Mouse (Mus musculus) layer of hippocampus, adult 11-12 months (tissue): ENCODE results near the gene Gm12666.
"Not testable (repeated sequence)": the region's sequence is repeated elsewhere in the genome, so short reads cannot be mapped to it uniquely, and the experiment has no call there.

ENCODE experiments used
- DNase-seq: peaks from one replicate; pipeline ENCODE4 v3.0.0; 2022; ENCODE audit warnings: low spot score

Gene Gm12666

DNA sequence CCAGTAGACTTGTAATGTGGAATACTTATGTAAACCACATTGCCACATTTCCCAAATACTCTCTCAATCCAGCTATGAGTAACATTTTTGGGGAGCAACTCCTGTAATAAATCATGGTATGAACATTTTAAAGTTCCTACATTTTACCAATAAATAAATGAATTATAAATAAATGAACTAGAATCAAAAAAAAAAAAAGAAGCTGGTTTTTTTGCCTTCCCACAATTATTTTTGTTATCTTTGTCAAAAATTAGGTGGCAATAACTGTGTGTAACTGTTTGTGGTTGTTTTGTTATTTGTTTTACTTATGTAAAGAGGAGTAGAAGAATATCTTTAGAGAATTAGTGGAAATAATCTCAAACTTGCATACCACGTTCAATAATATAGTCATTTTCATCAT is at the start of gene Gm12666:
TSS of gene Gm12666 (minus strand) at position 101 of the 400 bp plus-strand sequence.
- DNase-seq = not testable (repeated sequence)

DNA sequence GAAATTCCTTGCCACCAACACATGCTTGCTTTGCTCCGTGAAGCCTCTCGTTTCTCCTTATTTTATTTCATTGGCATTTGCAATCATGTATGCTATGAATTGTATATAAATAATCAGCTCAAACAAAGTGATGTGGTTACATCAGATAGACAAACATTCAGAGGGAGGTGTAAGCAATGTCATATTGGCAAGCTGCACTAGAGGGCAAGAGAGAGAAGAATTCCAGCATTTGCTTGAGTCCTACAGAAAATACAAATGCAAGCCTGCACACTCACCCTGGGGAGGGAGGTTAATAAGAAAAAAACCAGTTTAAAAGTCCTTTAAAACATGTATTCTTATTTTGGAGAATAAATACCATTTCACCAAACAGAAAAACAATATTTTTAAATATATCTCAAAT is 34.8 kb upstream of the Gm12666 start:
- no peak for DNase-seq

DNA sequence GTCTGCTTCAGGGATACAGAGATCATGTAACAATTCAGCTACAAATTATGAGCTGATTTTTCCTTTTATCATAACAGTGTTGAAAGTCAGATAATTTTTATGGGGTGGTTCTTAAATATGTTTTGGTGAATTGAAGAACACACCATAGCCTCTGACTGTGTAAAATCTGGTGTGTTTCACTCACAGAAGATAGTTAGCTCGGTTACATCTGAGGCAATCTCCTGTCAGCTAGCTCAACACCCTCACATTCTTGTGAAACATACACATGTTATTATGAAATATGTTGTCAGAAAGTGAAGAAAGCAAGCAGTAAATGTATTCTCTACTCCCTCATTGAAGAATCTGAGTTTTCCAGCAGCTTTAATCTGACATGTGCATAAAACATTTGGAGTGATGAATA is 24.7 kb upstream of the Gm12666 start:
- DNase-seq = no peak

DNA sequence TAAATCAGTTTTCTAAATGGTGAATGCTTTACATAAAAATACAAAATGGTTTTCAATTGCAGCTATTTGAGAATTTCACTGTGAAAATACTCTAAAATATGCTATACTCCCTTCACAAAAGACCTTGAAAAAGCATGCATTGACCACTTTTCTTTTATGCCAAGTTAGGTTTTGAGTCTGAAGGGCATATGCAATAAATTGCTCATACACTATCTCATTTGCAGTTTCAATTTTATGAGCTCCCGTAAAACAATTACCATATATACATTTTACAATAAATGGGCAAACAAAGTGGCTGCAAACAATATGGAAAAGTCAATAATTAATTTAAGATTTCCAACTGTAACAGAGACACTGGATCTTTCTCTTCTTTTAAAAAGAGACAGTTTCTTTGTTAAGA is 38.9 kb downstream of the Gm12666 start:
- no peak for DNase-seq

DNA sequence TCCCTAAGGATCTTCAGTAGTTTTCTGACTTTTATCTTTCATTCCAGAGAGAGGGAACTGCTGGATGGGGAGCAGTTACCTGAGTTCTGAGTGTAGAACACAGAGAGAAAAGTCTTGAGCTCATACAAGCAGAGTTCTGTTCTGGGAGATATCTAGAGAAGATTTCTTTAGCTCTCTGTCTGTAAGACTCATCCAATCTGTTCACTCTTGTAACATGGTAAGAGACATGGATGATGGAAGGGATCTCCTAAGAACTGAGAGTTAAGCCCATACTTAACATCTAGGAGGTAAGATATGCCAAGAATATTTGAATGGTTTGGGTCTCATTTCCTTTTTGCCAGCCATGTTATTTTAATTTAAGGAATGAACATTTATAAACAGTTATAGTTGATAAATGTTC is 44.4 kb downstream of the Gm12666 start, which contains the start of gene Izumo3:
TSS of gene Izumo3 (minus strand) at position 101 of the 400 bp plus-strand sequence.
- DNase-seq = no peak
